Mouse (Mus musculus) bone marrow macrophage, adult 2 months (primary cell): ENCODE data around the gene Nek7.

ENCODE experiments used
- CTCF ChIP-seq: IDR thresholded peaks from 2 replicates; pipeline ENCODE4 v1.5.1; 2012; ENCODE audit warnings: low read depth, mild to moderate bottlenecking, low read length, moderate library complexity
- POLR2A ChIP-seq: IDR thresholded peaks from 2 replicates; pipeline ENCODE4 v1.6.1; 2012; ENCODE audit warnings: mild to moderate bottlenecking, low read depth, low read length, borderline replicate concordance

DNA sequence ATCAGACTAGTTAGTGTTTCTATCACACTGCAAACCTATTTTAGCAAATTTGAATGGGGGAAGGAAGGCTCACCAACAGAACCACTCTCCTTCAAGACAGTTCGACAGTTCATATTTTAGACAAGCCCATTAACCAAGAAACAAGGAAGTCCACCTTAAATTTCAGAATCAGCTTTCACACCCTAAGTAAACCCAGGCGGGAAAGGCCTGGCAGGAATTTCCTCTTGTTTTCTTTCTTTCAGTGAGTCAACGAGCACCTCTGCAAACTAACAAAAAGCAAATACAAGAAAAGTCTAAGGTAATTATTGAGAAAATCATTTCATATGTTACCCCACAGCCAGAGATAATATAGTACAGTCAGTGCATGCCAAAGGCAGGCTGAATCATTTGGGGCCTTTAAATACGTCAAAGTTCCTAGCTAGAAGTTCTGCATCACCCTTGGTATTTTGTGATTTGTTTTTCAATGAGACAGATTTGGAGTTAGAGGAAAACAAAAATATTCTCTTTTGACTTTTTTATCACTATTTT lies 21.1 kb upstream of the Nek7 start:
- no peak for TF ChIP-seq POLR2A
- no peak for TF ChIP-seq CTCF
